Mouse (Mus musculus) liver, postnatal 0 days (tissue): ENCODE measurements around the gene Apobec1. TPM values are rescaled to one million over a fixed set of nuclear protein-coding genes. Genes with fewer than 3 reads are reported as not detected.
"Not testable (repeated sequence)": the region's sequence is repeated elsewhere in the genome, so short reads cannot be mapped to it uniquely, and the experiment has no call there.

Experiments
- ATAC-seq: fragments of 200-750 bp; cut with Nextera tagmentation; 2 replicates; pipeline ENCODE4 v1.8.0; 2017; ENCODE audit warnings: mild to moderate bottlenecking, moderate library complexity
- DNase-seq: peaks from one replicate; pipeline ENCODE4 v3.0.0-alpha.2; 2016
- H3K27ac ChIP-seq: fragments of 300-500 bp; sonication (generic); 2 replicates; pipeline ENCODE4 v1.5.1; 2014; ENCODE audit warnings: antibody characterized with exemption, moderate library complexity, mild to moderate bottlenecking, low read depth
- H3K27me3 ChIP-seq: fragments of 300-500 bp; sonication (generic); 2 replicates; pipeline ENCODE4 v1.6.1; 2014; ENCODE audit warnings: low read length, control low read depth, mixed read lengths; ENCODE audit not compliant: insufficient read depth
- H3K36me3 ChIP-seq: fragments of 300-500 bp; sonication (generic); replicated peaks from 2 replicates; pipeline ENCODE4 v1.6.1; 2014; ENCODE audit warnings: mild to moderate bottlenecking, control low read depth, low read length, moderate library complexity, mixed read lengths; ENCODE audit not compliant: insufficient read depth
- H3K4me1 ChIP-seq: fragments of 300-500 bp; sonication (generic); 2 replicates; pipeline ENCODE4 v1.6.1; 2014; ENCODE audit warnings: antibody characterized with exemption, mild to moderate bottlenecking, control low read depth; ENCODE audit not compliant: insufficient read depth
- H3K4me2 ChIP-seq: fragments of 300-500 bp; sonication (generic); 2 replicates; pipeline ENCODE4 v1.6.1; 2014; ENCODE audit warnings: low read depth, mild to moderate bottlenecking, low read length, moderate library complexity, mixed read lengths
- H3K4me3 ChIP-seq: fragments of 300-500 bp; sonication (generic); 2 replicates; pipeline ENCODE4 v1.5.1; 2014; ENCODE audit warnings: low read depth, low read length
- H3K9ac ChIP-seq: fragments of 300-500 bp; sonication (generic); replicated peaks from 2 replicates; pipeline ENCODE4 v1.6.1; 2014; ENCODE audit warnings: mild to moderate bottlenecking, moderate library complexity
- H3K9me3 ChIP-seq: fragments of 300-500 bp; sonication (generic); 2 replicates; pipeline ENCODE4 v1.6.1; 2016; ENCODE audit warnings: mild to moderate bottlenecking, control low read depth, low read length, mixed read lengths
- CTCF ChIP-seq: sonication (generic); IDR thresholded peaks from 2 replicates; pipeline ENCODE4 v1.5.1; 2016; ENCODE audit warnings: antibody characterized with exemption, low read depth
- EP300 ChIP-seq: IDR thresholded peaks from 2 replicates; pipeline ENCODE4 v1.6.1; 2016; ENCODE audit warnings: antibody characterized with exemption, low read depth, mild to moderate bottlenecking
- WGBS: fragments of 180-500 bp; shearing (Covaris S2); extraction: QIAGEN DNeasy Blood & Tissue Kit; methylation state at CpG from one replicate; pipeline ENCODE4 v1.1.7; 2014; ENCODE audit not compliant: insufficient replicate concordance; 5-methylcytosine and 5-hydroxymethylcytosine counted together
- polyA plus RNA-seq: library from polyadenylated mRNA; unstranded; fragments of >200 nt; fragmentation: Nextera tagmentation; extraction: Ambion mirVana; gene quantifications from 2 replicates; pipeline ENCODE4 v1.2.1, GENCODE M21; 2015

Apobec1 gene
- polyA plus RNA-seq, 1 experiment from 2014 or later = 11.9 TPM

GRCm38 (mm10) chr6:122553606-122554005 lies 48.6 kb downstream of the Apobec1 start, which contains the start of gene Aicda:
Gene Aicda, plus strand, starts transcription at chr6:122553801.
- WGBS = 55% methylated on average over 9 of the region's 9 CpGs

GRCm38 (mm10) chr6:122545948-122546347 lies 56.3 kb downstream of the Apobec1 start:
- Histone ChIP-seq H3K4me2 (no peak overlapping the region), H3K4me3 (no peak overlapping the region), H3K36me3 (no peaks in the 10 kb centered on the region), H3K27me3 (no peaks in the 10 kb centered on the region), H3K27ac (no peak overlapping the region), H3K9me3 (no peaks in the 10 kb centered on the region), H3K4me1 (no peaks in the 10 kb centered on the region), H3K9ac (no peak overlapping the region)
- 80% methylated on average over 10 of the region's 10 CpGs for WGBS
- DNase-seq (no peak), ATAC-seq (no peak)
- TF ChIP-seq CTCF = no peak
- no peak for TF ChIP-seq EP300

More at GRCm38 (mm10) chr6:122553606-122554005, 48.6 kb downstream of the Apobec1 start, which contains the start of gene Aicda:
- H3K27ac ChIP-seq = no peak within 1 kb of the TSS
- no peaks in the 10 kb centered on the region for H3K4me1 ChIP-seq
- H3K9me3 ChIP-seq = no peaks in the 10 kb centered on the region
- ATAC-seq (no peak), DNase-seq (no peak)
- no peak for TF ChIP-seq CTCF
- no peak for TF ChIP-seq EP300
- H3K4me2 ChIP-seq = no peak within 1 kb of the TSS
- no peaks in the 10 kb centered on the region for H3K27me3 ChIP-seq
- no peak within 1 kb of the TSS for H3K4me3 ChIP-seq
- H3K36me3 ChIP-seq = no peaks in the 10 kb centered on the region
- H3K9ac ChIP-seq = no peak within 1 kb of the TSS

- no peak overlapping the region for H3K27ac ChIP-seq
- WGBS = 57% methylated on average over 9 of the region's 9 CpGs
- no peak overlapping the region for H3K9ac ChIP-seq
- ATAC-seq = no peak
- H3K4me1 ChIP-seq = no peaks in the 10 kb centered on the region
- DNase-seq = no peak
- TF ChIP-seq CTCF (no peak), EP300 (no peak)
- no peak overlapping the region for H3K4me2 ChIP-seq
- H3K36me3 ChIP-seq = no peaks in the 10 kb centered on the region
- no peaks in the 10 kb centered on the region for H3K27me3 ChIP-seq
- H3K9me3 ChIP-seq = no peaks in the 10 kb centered on the region
- H3K4me3 ChIP-seq = no peak overlapping the region
Observed at GRCm38 (mm10) chr6:122545289-122545882, 56.9 kb downstream of the Apobec1 start.

GRCm38 (mm10) chr6:122544672-122545071 lies 57.6 kb downstream of the Apobec1 start:
- Histone ChIP-seq H3K4me3 (no peak overlapping the region), H3K9ac (no peak overlapping the region), H3K4me2 (no peak overlapping the region), H3K4me1 (no peaks in the 10 kb centered on the region), H3K27ac (no peak overlapping the region), H3K27me3 (no peaks in the 10 kb centered on the region), H3K9me3 (no peaks in the 10 kb centered on the region), H3K36me3 (no peaks in the 10 kb centered on the region)
- 81% methylated on average over 1 of the region's 1 CpGs for WGBS
- DNase-seq (no peak), ATAC-seq (no peak)
- TF ChIP-seq CTCF (no peak), EP300 (no peak)

GRCm38 (mm10) chr6:122543574-122543973 lies 58.7 kb downstream of the Apobec1 start:
- Histone ChIP-seq H3K36me3 (no peaks in the 10 kb centered on the region), H3K9ac (no peak overlapping the region)

GRCm38 (mm10) chr6:122542459-122542858 lies 59.8 kb downstream of the Apobec1 start:
- H3K9ac ChIP-seq, H3K36me3 ChIP-seq, H3K9me3 ChIP-seq, ATAC-seq, H3K27me3 ChIP-seq, DNase-seq, H3K27ac ChIP-seq, H3K4me2 ChIP-seq, H3K4me1 ChIP-seq, H3K4me3 ChIP-seq: not testable (repeated sequence)
- WGBS = 68% methylated on average over 5 of the region's 5 CpGs

More at GRCm38 (mm10) chr6:122543574-122543973, 58.7 kb downstream of the Apobec1 start:
- Histone ChIP-seq H3K9me3 (no peaks in the 10 kb centered on the region), H3K4me2 (no peak overlapping the region), H3K27ac (no peak overlapping the region), H3K27me3 (no peaks in the 10 kb centered on the region), H3K4me3 (no peak overlapping the region), H3K4me1 (no peaks in the 10 kb centered on the region)
- no peak for DNase-seq
- TF ChIP-seq EP300 (no peak), CTCF (no peak)
- no peak for ATAC-seq
- 72% methylated on average over 5 of the region's 5 CpGs for WGBS
